Mouse (Mus musculus) hindbrain, embryonic 13.5 days (tissue): ENCODE results near the gene Lingo1. TPM values are rescaled to one million over a fixed set of nuclear protein-coding genes. Genes with fewer than 3 reads are reported as not detected.

Source experiments
- ATAC-seq: fragments of 200-750 bp; cut with Nextera tagmentation; 2 replicates; pipeline ENCODE4 v1.8.0; 2017; ENCODE audit warnings: moderate TSS enrichment; ENCODE audit not compliant: low FRiP score
- H3K27ac ChIP-seq: fragments of 300-500 bp; sonication (generic); 2 replicates; pipeline ENCODE4 v1.5.1; 2015; ENCODE audit warnings: inconsistent platforms, mild to moderate bottlenecking, moderate library complexity
- H3K27me3 ChIP-seq: fragments of 300-500 bp; sonication (generic); 2 replicates; pipeline ENCODE4 v1.6.1; 2015; ENCODE audit warnings: mild to moderate bottlenecking, inconsistent platforms
- H3K36me3 ChIP-seq: fragments of 300-500 bp; sonication (generic); 2 replicates; pipeline ENCODE4 v1.6.1; 2015; ENCODE audit warnings: mild to moderate bottlenecking, inconsistent platforms
- H3K4me1 ChIP-seq: fragments of 300-500 bp; sonication (generic); replicated peaks from 2 replicates; pipeline ENCODE4 v1.6.1; 2015; ENCODE audit warnings: inconsistent platforms
- H3K4me2 ChIP-seq: fragments of 300-500 bp; sonication (generic); 2 replicates; pipeline ENCODE4 v1.6.1; 2015; ENCODE audit warnings: inconsistent platforms, mild to moderate bottlenecking, moderate library complexity
- H3K4me3 ChIP-seq: fragments of 300-500 bp; sonication (generic); 2 replicates; pipeline ENCODE4 v1.5.1; 2015; ENCODE audit warnings: mild to moderate bottlenecking, inconsistent platforms
- H3K9ac ChIP-seq: fragments of 300-500 bp; sonication (generic); 2 replicates; pipeline ENCODE4 v1.6.1; 2015; ENCODE audit warnings: mild to moderate bottlenecking, inconsistent platforms
- H3K9me3 ChIP-seq: fragments of 300-500 bp; sonication (generic); 2 replicates; pipeline ENCODE4 v1.6.1; 2016; ENCODE audit warnings: inconsistent platforms
- WGBS: fragments of 180-500 bp; shearing (Covaris S2); methylation state at CpG from one replicate; pipeline ENCODE4 v1.1.7; 2015; 5-methylcytosine and 5-hydroxymethylcytosine counted together
- polyA plus RNA-seq: library from polyadenylated mRNA; unstranded; fragments of >200 nt; fragmentation: Nextera tagmentation; extraction: Ambion mirVana; gene quantifications from 2 replicates; pipeline ENCODE4 v1.2.1, GENCODE M21; 2015

The Lingo1 gene
- polyA plus RNA-seq, 1 experiment from 2014 or later = 48.9 TPM

- H3K9me3 ChIP-seq = no peaks in the 10 kb centered on the region
- peaks cover 39% of the 10 kb centered on the region for H3K4me1 ChIP-seq
- H3K36me3 ChIP-seq = no peaks in the 10 kb centered on the region
- peak overlapping the region; percentile 53 for H3K4me2 ChIP-seq
- 9% methylated on average over 21 of the region's 21 CpGs for WGBS
- H3K27ac ChIP-seq = peak overlapping the region; percentile 75
- ATAC-seq = peak; percentile 47
- peaks cover 8% of the 10 kb centered on the region for H3K27me3 ChIP-seq
- H3K9ac ChIP-seq = peak overlapping the region; percentile 65
- H3K4me3 ChIP-seq = peak overlapping the region; percentile 24
Measured at GRCm38 (mm10) chr9:56825476-56826213, 29.4 kb upstream of the Lingo1 start.

GRCm38 (mm10) chr9:56824900-56825299 lies 28.6 kb upstream of the Lingo1 start:
- H3K4me1 ChIP-seq = peaks cover 31% of the 10 kb centered on the region
- H3K4me2 ChIP-seq = no peak overlapping the region
- 0% methylated on average over 3 of the region's 3 CpGs for WGBS
- no peak overlapping the region for H3K27ac ChIP-seq
- H3K9ac ChIP-seq = no peak overlapping the region
- H3K36me3 ChIP-seq = no peaks in the 10 kb centered on the region
- H3K27me3 ChIP-seq = peaks cover 8% of the 10 kb centered on the region
- no peaks in the 10 kb centered on the region for H3K9me3 ChIP-seq
- ATAC-seq = no peak
- no peak overlapping the region for H3K4me3 ChIP-seq

GRCm38 (mm10) chr9:56810916-56811315 lies 14.6 kb upstream of the Lingo1 start:
- Histone ChIP-seq H3K4me2 (no peak overlapping the region), H3K27me3 (0 out of 2 replicates have a peak, but pooled peaks cover 6% of the 10 kb centered on the region), H3K4me3 (no peak overlapping the region), H3K9ac (no peak overlapping the region), H3K4me1 (no peaks in the 10 kb centered on the region), H3K9me3 (no peaks in the 10 kb centered on the region), H3K36me3 (no peaks in the 10 kb centered on the region), H3K27ac (no peak overlapping the region)
- 82% methylated on average over 1 of the region's 1 CpGs for whole genome bisulfite sequencing
- ATAC-seq = no peak

- no peak for ATAC-seq
- H3K4me3 ChIP-seq = no peak overlapping the region
- no peaks in the 10 kb centered on the region for H3K4me1 ChIP-seq
- H3K27me3 ChIP-seq = 0 out of 2 replicates have a peak, but pooled peaks cover 9% of the 10 kb centered on the region
- H3K4me2 ChIP-seq = no peak overlapping the region
- no peak overlapping the region for H3K27ac ChIP-seq
- H3K9ac ChIP-seq = no peak overlapping the region
- 93% methylated on average over 6 of the region's 6 CpGs for WGBS
- no peaks in the 10 kb centered on the region for H3K36me3 ChIP-seq
- no peaks in the 10 kb centered on the region for H3K9me3 ChIP-seq
Measured at GRCm38 (mm10) chr9:56807990-56808389, 11.7 kb upstream of the Lingo1 start.

GRCm38 (mm10) chr9:56803146-56803545 lies 6.9 kb upstream of the Lingo1 start:
- Histone ChIP-seq H3K36me3 (no peaks in the 10 kb centered on the region), H3K9me3 (no peaks in the 10 kb centered on the region), H3K27ac (no peak overlapping the region), H3K9ac (no peak overlapping the region), H3K27me3 (peaks cover 33% of the 10 kb centered on the region), H3K4me3 (no peak overlapping the region), H3K4me1 (no peaks in the 10 kb centered on the region), H3K4me2 (no peak overlapping the region)
- WGBS = 80% methylated on average over 7 of the region's 7 CpGs
- ATAC-seq = no peak

- no peak overlapping the region for H3K4me3 ChIP-seq
- H3K9ac ChIP-seq = no peak overlapping the region
- H3K36me3 ChIP-seq = no peaks in the 10 kb centered on the region
- 11% methylated on average over 5 of the region's 5 CpGs for WGBS
- no peaks in the 10 kb centered on the region for H3K9me3 ChIP-seq
- no peak for ATAC-seq
- peaks cover 41% of the 10 kb centered on the region for H3K4me1 ChIP-seq
- H3K27ac ChIP-seq = no peak overlapping the region
- no peak overlapping the region for H3K4me2 ChIP-seq
- H3K27me3 ChIP-seq = peaks cover 79% of the 10 kb centered on the region
Measured at GRCm38 (mm10) chr9:56797876-56798275, 1.6 kb upstream of the Lingo1 start.

- peak overlapping the region; percentile 66 for H3K4me3 ChIP-seq
- H3K9me3 ChIP-seq = no peaks in the 10 kb centered on the region
- peaks cover 53% of the 10 kb centered on the region for H3K4me1 ChIP-seq
- peak overlapping the region; percentile 92 for H3K27ac ChIP-seq
- H3K36me3 ChIP-seq = no peaks in the 10 kb centered on the region
- peaks cover 85% of the 10 kb centered on the region for H3K27me3 ChIP-seq
- WGBS = under 1% methylated on average over 41 of the region's 41 CpGs
- peak overlapping the region; percentile 84 for H3K4me2 ChIP-seq
- peak; percentile 64 for ATAC-seq
- peak overlapping the region; percentile 83 for H3K9ac ChIP-seq
Measured at GRCm38 (mm10) chr9:56796656-56797131, 426 bp upstream of the Lingo1 start.

GRCm38 (mm10) chr9:56791696-56792261 lies 4.5 kb downstream of the Lingo1 start:
- H3K4me1 ChIP-seq = peaks cover 45% of the 10 kb centered on the region
- WGBS = 66% methylated on average over 11 of the region's 11 CpGs
- no peak overlapping the region for H3K4me3 ChIP-seq
- no peak overlapping the region for H3K27ac ChIP-seq
- H3K27me3 ChIP-seq = peaks cover 46% of the 10 kb centered on the region
- H3K9me3 ChIP-seq = no peaks in the 10 kb centered on the region
- H3K36me3 ChIP-seq = no peaks in the 10 kb centered on the region
- H3K9ac ChIP-seq = no peak overlapping the region
- ATAC-seq = no peak
- no peak overlapping the region for H3K4me2 ChIP-seq

- no peak overlapping the region for H3K4me2 ChIP-seq
- H3K36me3 ChIP-seq = no peaks in the 10 kb centered on the region
- H3K27ac ChIP-seq = 0 out of 2 replicates have a peak overlapping the region, but pooled peaks have one; percentile 55
- 59% methylated on average over 10 of the region's 10 CpGs for WGBS
- no peak for ATAC-seq
- H3K9me3 ChIP-seq = no peaks in the 10 kb centered on the region
- no peak overlapping the region for H3K4me3 ChIP-seq
- H3K9ac ChIP-seq = no peak overlapping the region
- peaks cover 4% of the 10 kb centered on the region; the same call in 1 of the 2 replicates for H3K4me1 ChIP-seq
- H3K27me3 ChIP-seq = no peaks in the 10 kb centered on the region
Measured at GRCm38 (mm10) chr9:56784576-56784975, 11.7 kb downstream of the Lingo1 start.

GRCm38 (mm10) chr9:56776881-56777801 lies 19.1 kb downstream of the Lingo1 start:
- WGBS = 53% methylated on average over 11 of the region's 11 CpGs
- Histone ChIP-seq H3K9me3 (no peaks in the 10 kb centered on the region), H3K4me1 (peaks cover 29% of the 10 kb centered on the region), H3K4me3 (no peak overlapping the region), H3K4me2 (no peak overlapping the region), H3K36me3 (no peaks in the 10 kb centered on the region), H3K27ac (no peak overlapping the region), H3K27me3 (peaks cover 5% of the 10 kb centered on the region; the same call in 1 of the 2 replicates), H3K9ac (peak overlapping the region; percentile 24; the same call in 1 of the 2 replicates)
- peak; percentile 23; the same call in 1 of the 2 replicates for ATAC-seq

GRCm38 (mm10) chr9:56775161-56775934 lies 20.9 kb downstream of the Lingo1 start:
- Histone ChIP-seq H3K27me3 (peaks cover 7% of the 10 kb centered on the region; the same call in 1 of the 2 replicates), H3K4me3 (no peak overlapping the region), H3K9me3 (no peaks in the 10 kb centered on the region), H3K4me2 (no peak overlapping the region), H3K9ac (no peak overlapping the region), H3K27ac (no peak overlapping the region), H3K36me3 (no peaks in the 10 kb centered on the region), H3K4me1 (peaks cover 33% of the 10 kb centered on the region)
- no peak for ATAC-seq
- 79% methylated on average over 7 of the region's 7 CpGs for WGBS
